In the genomic region with DNA sequence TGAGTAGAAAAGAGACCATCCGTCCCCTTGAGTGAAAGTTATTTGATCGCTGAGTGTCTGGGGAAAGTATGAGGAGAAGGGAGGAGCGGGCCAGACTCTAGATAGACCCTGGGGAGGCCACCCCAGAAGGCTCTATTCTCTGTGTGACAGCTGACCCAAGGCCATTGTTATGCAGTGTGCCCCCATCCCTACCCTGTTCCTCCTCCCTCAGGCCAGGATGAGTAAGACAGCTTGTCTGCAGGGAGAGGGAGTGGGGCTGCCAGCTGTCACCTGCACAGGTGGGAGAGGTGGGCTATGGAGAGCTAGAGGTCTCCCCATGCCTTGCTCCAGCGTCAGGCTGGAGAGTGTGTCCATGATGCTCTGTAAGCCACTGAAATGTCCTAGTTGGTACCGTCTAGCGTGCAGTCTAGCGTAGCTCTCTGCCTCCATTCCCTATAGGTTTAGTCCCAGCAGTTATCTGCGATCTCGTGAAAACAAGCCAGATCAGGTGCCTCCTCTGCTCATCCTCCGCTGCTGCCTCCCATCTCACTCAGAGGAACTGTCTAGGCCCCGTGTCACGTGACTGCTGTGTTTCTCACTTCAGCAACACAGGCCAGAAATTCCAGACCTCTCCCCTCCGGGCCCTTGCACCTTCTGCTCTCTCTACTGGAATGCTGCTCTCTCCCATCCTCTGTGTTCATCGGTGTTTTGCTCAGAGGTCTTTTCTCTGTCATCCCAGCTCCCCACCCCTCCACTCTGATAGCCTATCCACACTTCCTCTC, we compare ENCODE assay signal across 15 mouse cellular contexts. TPM values are rescaled to one million over a fixed set of nuclear protein-coding genes. Genes with fewer than 3 reads are reported as not detected.
DNase-seq lines count a peak whose midpoint lies in the region; ATAC-seq and TF ChIP-seq lines count a peak whose summit lies in the region.
"Had no signal": no experiment of that assay in that cellular context is flagged by ENCODE, and none has a peak within 500 bp of the region (broad histone marks: within the 10 kb centered on the region; RNA-seq: fewer than 3 reads in every experiment).

No protein-coding gene starts in this region.

- DNase-seq in forebrain, embryonic 10.5 days (ENCODE audit: extremely low spot score, low spot score) = no peak
- no peak for DNase-seq in kidney, postnatal 4 days
- DNase-seq in neural tube, embryonic 10.5 days (ENCODE audit: extremely low spot score, low spot score) = no peak
- DNase-seq in right cerebral cortex, postnatal 14 days = no peak
- DNase-seq: B cell, adult 2 months; cerebellum, adult 11-12 months; gastrocnemius, postnatal 14 days; right cerebral cortex, postnatal 25 days had no signal

- WGBS in forebrain, embryonic 10.5 days = 77% methylated on average over 14 of the region's 14 CpGs
- 67% methylated on average over 14 of the region's 14 CpGs for WGBS in forebrain, embryonic 15.5 days
- 61% methylated on average over 14 of the region's 14 CpGs for WGBS in kidney, embryonic 14.5 days
- 60% methylated on average over 14 of the region's 14 CpGs for WGBS in neural tube, embryonic 15.5 days

- no peaks in the 10 kb centered on the region for H3K79me2 ChIP-seq in myocyte (ENCODE audit: control insufficient read depth, insufficient read depth)

- peaks cover 66% of the 10 kb centered on the region for H3K4me1 ChIP-seq in forebrain, embryonic 10.5 days
- peaks cover 46% of the 10 kb centered on the region for H3K4me1 ChIP-seq in forebrain, embryonic 15.5 days
- 0 out of 2 replicates have a peak, but pooled peaks cover 13% of the 10 kb centered on the region for H3K4me1 ChIP-seq in kidney, embryonic 14.5 days (ENCODE audit: control insufficient read depth, insufficient read depth, low read length)
- H3K4me1 ChIP-seq in neural tube, embryonic 15.5 days = peaks cover 54% of the 10 kb centered on the region

- ATAC-seq in forebrain, embryonic 15.5 days (replicated peaks) = no peak
- ATAC-seq in kidney, embryonic 14.5 days (ENCODE audit: low FRiP score, low TSS enrichment) = 0 out of 2 replicates have a peak, but pooled peaks have one; percentile 25
- no peak for ATAC-seq in neural tube, embryonic 15.5 days (ENCODE audit: low FRiP score)
- ATAC-seq: activated CD4-positive, CD25-positive, alpha-beta regulatory T cell, adult 4 months had no signal

- TF ChIP-seq POLR2A in myocyte (IDR thresholded peaks at IDR 0.05; ENCODE audit: insufficient read length, low read depth) = no peak

- peaks cover 23% of the 10 kb centered on the region for H3K36me3 ChIP-seq in forebrain, embryonic 10.5 days (replicated peaks)
- no peaks in the 10 kb centered on the region for H3K36me3 ChIP-seq in forebrain, embryonic 15.5 days
- no peaks in the 10 kb centered on the region for H3K36me3 ChIP-seq in kidney, embryonic 14.5 days (ENCODE audit: control insufficient read depth, insufficient read depth, low read length)
- no peaks in the 10 kb centered on the region for H3K36me3 ChIP-seq in neural tube, embryonic 15.5 days
- H3K36me3 ChIP-seq in myocyte (ENCODE audit: control insufficient read depth, insufficient read depth) = no peaks in the 10 kb centered on the region
- H3K36me3 ChIP-seq: liver, embryonic 15.5 days had no signal

- no peak overlapping the region for H3K9ac ChIP-seq in forebrain, embryonic 15.5 days (replicated peaks)
- H3K9ac ChIP-seq in kidney, embryonic 14.5 days (ENCODE audit: low read depth, low read length) = no peak overlapping the region
- H3K9ac ChIP-seq in neural tube, embryonic 15.5 days (replicated peaks) = no peak overlapping the region
- H3K9ac ChIP-seq: liver, embryonic 15.5 days had no signal

- H3K4me3 ChIP-seq in forebrain, embryonic 10.5 days = no peak overlapping the region
- no peak overlapping the region for H3K4me3 ChIP-seq in forebrain, embryonic 15.5 days
- no peak overlapping the region for H3K4me3 ChIP-seq in kidney, embryonic 14.5 days (ENCODE audit: low read length)
- H3K4me3 ChIP-seq in neural tube, embryonic 15.5 days (replicated peaks) = no peak overlapping the region
- H3K4me3 ChIP-seq in myocyte = no peak overlapping the region
- H3K4me3 ChIP-seq: liver, embryonic 15.5 days had no signal

- no peak overlapping the region for H3K4me2 ChIP-seq in forebrain, embryonic 15.5 days (replicated peaks)
- no peak overlapping the region for H3K4me2 ChIP-seq in kidney, embryonic 14.5 days (replicated peaks; ENCODE audit: low read depth, low read length)
- no peak overlapping the region for H3K4me2 ChIP-seq in neural tube, embryonic 15.5 days
- H3K4me2 ChIP-seq in myocyte (ENCODE audit: low read depth) = no peak overlapping the region
- H3K4me2 ChIP-seq: liver, embryonic 15.5 days had no signal

- H3K9me3 ChIP-seq in forebrain, embryonic 10.5 days = peaks cover 5% of the 10 kb centered on the region; the same call in 1 of the 2 replicates
- no peaks in the 10 kb centered on the region for H3K9me3 ChIP-seq in forebrain, embryonic 15.5 days
- peaks cover 3% of the 10 kb centered on the region for H3K9me3 ChIP-seq in kidney, embryonic 14.5 days (ENCODE audit: control insufficient read depth, low read length)
- H3K9me3 ChIP-seq in neural tube, embryonic 15.5 days (replicated peaks) = no peaks in the 10 kb centered on the region
- H3K9me3 ChIP-seq: liver, embryonic 15.5 days had no signal

- no peak overlapping the region for H3ac ChIP-seq in myocyte (ENCODE audit: control insufficient read depth, insufficient read length)

- H3K27me3 ChIP-seq in forebrain, embryonic 10.5 days (ENCODE audit: poor library complexity, severe bottlenecking) = no peaks in the 10 kb centered on the region
- no peaks in the 10 kb centered on the region for H3K27me3 ChIP-seq in forebrain, embryonic 15.5 days
- H3K27me3 ChIP-seq in kidney, embryonic 14.5 days (ENCODE audit: control insufficient read depth, insufficient read depth, low read length) = no peaks in the 10 kb centered on the region
- H3K27me3 ChIP-seq in neural tube, embryonic 15.5 days (replicated peaks) = no peaks in the 10 kb centered on the region
- H3K27me3 ChIP-seq in myocyte (ENCODE audit: control insufficient read depth, insufficient read depth, insufficient read length) = no peaks in the 10 kb centered on the region
- H3K27me3 ChIP-seq: liver, embryonic 15.5 days had no signal

- peak overlapping the region; percentile 31; the same call in 1 of the 2 replicates for H3K27ac ChIP-seq in forebrain, embryonic 10.5 days
- no peak overlapping the region for H3K27ac ChIP-seq in forebrain, embryonic 15.5 days (replicated peaks)
- no peak overlapping the region for H3K27ac ChIP-seq in kidney, embryonic 14.5 days (ENCODE audit: low read depth, low read length)
- 0 out of 2 replicates have a peak overlapping the region, but pooled peaks have one; percentile 3 for H3K27ac ChIP-seq in neural tube, embryonic 15.5 days (replicated peaks)
- H3K27ac ChIP-seq: kidney, postnatal 0 days; liver, embryonic 15.5 days had no signal

TF ChIP-seq in myocyte, 11 proteins besides CTCF, POLR2A, EP300 and RAD21:
- no peak for TF ChIP-seq TCF3 (IDR thresholded peaks at IDR 0.05; ENCODE audit: insufficient read length, low read depth)
- TF ChIP-seq SRF (IDR thresholded peaks at IDR 0.05; ENCODE audit: control insufficient read depth, insufficient read length, low read depth) = no peak
- no peak for TF ChIP-seq TCF12 (IDR thresholded peaks at IDR 0.05; ENCODE audit: insufficient read depth, poor library complexity, severe bottlenecking)
- TF ChIP-seq USF1 (IDR thresholded peaks at IDR 0.05; ENCODE audit: low read depth) = peak; percentile 7

RNA-seq across cellular contexts. Expression of gene Nectin1, which starts 21.8 kb away (rescaled TPM):
- polyA plus RNA-seq in forebrain, embryonic 10.5 days (2016; fragmentation: Nextera tagmentation; extraction: Ambion mirVana) = 7.4 and 7.6 TPM in 2 replicates
- polyA plus RNA-seq in forebrain, embryonic 15.5 days (2015; fragmentation: Nextera tagmentation; extraction: Ambion mirVana) = 10.1 and 10.2 TPM in 2 replicates
- 6.5 and 6.8 TPM in 2 replicates for polyA plus RNA-seq in kidney, embryonic 14.5 days (2014; fragmentation: Nextera tagmentation; extraction: Ambion mirVana)
- polyA plus RNA-seq in neural tube, embryonic 15.5 days (2015; fragmentation: Nextera tagmentation; extraction: Ambion mirVana) = 14.0 and 14.9 TPM in 2 replicates
- 2.2 TPM for polyA plus RNA-seq in myocyte (2012; fragmentation: generic; extraction: Trizol)

Comparison
In these comparisons a context has a peak if more than half of its experiments do, and no peak if none do; other contexts are left out.
1. H3K27ac ChIP-seq: peak in forebrain, embryonic 10.5 days (single experiment) and neural tube, embryonic 15.5 days (single experiment); none in forebrain, embryonic 15.5 days (single experiment) and kidney, embryonic 14.5 days (single experiment).